Mouse (Mus musculus) urinary bladder, postnatal 25 days (tissue): ENCODE results near the gene Lpp.

Experiments
- DNase-seq: peaks from one replicate; pipeline ENCODE4 v3.0.0; 2022; ENCODE audit warnings: low spot score

The Lpp gene

GRCm38 (mm10) chr16:24471029-24471428 lies 77.7 kb downstream of the Lpp start:
- DNase-seq = no peak

DNA sequence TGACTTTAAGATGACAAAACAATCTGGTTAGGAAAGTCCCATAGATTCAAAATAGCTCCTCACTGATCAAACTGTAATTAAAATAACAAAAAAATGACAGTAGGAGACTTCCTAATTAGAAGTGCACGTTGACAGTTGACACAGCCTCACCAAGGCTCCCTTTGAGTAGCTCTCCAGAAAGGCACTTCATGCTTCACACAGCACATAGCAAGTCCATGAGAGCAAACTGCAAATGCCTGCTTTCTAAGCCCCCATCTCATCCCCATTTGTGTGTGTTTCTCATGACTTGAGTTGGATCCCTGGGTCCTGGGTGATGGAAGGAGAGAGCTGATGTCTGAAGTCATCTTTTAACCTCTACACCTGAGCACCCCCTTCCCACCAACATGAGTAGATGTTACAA lies 78.5 kb downstream of the Lpp start:
- DNase-seq = no peak

GRCm38 (mm10) chr16:24473966-24474365 lies 80.7 kb downstream of the Lpp start:
- DNase-seq = no peak

DNA sequence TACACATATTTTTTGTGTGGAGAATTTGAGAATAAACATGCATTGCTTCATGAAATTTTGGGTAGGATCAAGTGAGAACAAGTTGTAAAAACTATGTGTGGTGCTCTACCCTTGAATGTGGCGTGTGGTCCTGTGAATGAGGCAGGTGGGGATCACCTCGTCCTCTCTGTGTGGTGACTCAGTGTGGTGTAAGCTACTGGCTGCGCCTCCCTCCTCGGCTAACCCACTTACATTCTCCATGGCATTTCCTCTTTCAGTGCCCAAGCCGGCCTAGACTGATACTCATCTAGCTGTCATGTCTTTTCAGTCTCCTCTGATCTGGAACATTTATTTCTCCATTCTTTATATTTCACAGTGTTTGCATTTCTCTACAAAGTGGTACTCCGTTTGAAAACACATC lies 81.5 kb downstream of the Lpp start:
- no peak for DNase-seq

- DNase-seq = no peak
These were observed 82.1 kb downstream of the Lpp start for GRCm38 (mm10) chr16:24475305-24475947.

GRCm38 (mm10) chr16:24476911-24477401 lies 83.6 kb downstream of the Lpp start:
- no peak for DNase-seq

DNA sequence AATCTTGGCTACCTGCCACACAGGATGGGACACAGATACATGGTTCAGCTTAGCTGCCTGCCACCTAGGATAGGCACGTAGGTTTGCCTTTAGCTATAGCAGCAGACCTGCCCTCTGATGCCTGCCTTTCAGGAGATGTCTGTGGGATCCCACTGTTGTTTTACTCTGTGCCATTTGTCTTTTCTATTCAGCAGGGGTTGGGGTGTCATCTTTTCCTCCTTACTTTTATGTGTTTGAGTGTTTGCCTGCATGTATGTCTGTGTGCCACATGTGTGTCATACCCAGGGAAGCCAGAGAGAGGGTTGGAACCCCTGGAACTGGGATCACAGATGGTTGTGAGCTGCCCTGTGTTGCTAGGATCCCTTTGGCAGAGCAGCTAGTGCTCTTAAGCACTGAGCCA lies 84.7 kb downstream of the Lpp start:
- no peak for DNase-seq

- no peak for DNase-seq
These were observed 85.5 kb downstream of the Lpp start for GRCm38 (mm10) chr16:24478851-24479250.

DNA sequence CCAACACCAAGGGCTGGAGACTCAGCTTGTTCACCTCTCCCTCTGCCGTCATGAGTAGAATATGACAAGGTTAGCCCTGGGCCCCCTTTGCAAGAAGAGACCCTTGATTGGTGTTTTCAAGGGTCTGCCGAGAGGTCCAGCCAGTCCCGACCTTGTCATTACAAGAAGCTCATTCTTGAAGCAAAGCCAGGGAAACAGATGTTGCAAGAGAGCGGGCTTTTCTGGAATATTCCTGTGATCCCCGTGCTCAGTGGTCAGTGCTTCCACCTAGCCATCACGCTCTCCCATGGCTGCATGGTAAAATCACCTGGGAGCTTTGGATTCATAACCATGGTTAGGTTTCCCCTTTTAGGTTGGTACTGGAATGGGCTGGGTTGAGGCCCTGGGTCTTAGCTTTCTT lies 89.3 kb downstream of the Lpp start:
- no peak for DNase-seq

GRCm38 (mm10) chr16:24483527-24484101 lies 90.3 kb downstream of the Lpp start:
- DNase-seq = no peak

DNA sequence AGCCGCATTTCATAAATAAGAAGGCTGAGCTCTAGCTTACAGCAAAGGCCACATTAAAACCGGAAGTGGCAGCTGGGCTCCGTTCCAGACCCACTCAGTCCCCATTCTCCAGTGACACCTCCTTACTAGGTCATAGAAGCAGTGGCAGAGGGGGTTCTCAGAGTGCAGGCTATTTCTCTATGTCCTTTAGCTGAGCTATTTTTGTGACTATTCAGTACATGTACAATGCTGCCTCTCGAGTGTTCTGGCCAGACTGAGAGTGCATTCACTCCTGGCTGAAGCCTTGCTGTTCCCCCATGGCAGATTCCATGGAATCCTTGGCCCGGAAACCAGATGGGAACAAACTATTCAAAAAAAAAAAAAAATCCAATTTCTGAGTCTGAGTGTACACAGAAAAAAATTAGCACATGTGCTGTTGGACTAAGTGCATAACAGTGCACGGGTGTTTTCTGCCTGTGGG lies 94.5 kb downstream of the Lpp start:
- DNase-seq = no peak

GRCm38 (mm10) chr16:24489516-24490285 lies 96.4 kb downstream of the Lpp start:
- no peak for DNase-seq

DNA sequence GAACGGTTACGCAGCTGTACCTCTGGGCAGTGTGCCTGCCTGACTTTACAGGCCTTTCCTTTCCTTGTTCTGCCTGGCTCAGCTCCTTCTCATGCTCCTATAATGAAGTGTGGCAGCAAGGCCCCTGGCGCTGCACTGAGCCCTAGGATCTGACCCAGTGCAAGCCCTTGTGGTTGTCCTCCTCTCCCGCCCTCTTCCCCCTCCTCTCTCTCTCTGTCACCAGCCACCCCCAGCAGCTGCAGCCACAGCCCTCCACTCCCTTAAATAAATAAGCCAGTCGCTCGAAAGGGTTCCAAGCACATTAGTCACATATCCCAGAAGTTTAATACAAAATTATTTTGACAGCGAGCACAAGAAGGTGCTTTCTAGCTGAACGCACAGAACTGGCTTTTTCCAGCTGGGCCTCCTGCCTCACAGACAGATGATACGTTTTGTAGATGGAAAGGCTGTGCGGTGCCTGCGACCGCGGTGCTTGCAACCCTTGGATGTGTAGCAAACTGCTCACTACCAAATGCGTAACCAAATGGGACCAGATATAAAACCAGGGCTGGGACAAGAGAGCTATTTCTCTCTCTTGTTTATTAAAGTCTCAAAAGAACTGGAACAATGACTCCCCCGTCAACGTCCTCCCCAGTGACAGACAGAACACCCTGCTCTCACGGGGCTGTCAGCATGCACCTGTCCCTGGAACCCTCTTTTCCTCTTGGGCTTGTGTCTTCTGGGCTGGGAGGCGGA lies 97.6 kb downstream of the Lpp start:
- no peak for DNase-seq

GRCm38 (mm10) chr16:24491486-24491758 lies 98.1 kb downstream of the Lpp start:
- no peak for DNase-seq

DNA sequence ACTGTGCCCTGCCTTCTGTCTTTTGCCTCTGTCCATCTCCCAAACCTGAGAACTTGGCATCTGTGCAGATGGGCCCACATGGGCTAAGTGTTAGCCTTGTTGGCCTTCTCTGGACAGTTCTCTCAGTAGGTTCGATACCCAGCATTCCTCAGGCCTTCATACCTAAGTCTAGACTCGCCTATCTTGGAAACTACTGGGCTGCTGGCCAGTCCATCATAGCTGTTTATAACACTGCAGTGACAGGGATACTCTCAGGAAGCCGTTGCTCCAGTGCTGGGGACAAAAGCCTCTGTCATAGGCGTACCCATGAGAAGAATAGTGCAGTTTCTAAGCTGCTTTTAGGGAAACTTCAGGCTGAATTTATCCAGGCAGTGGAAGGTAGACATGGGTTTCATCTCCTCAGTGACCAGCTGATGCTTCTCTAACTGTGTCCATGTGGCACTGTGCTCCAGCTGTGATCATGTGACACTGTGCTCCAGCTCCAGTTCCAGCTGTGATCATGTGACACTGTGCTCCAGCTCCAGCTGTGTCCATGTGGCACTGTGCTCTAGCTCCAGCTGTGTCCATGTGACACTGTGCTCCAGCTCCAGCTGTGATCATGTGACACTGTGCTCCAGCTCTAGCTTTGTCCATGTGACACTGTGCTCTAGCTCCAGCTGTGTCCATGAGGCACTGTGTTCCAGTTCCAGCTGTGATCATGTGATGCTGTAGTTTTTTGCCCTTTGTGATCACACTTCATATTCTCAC lies 99.1 kb downstream of the Lpp start:
- DNase-seq = no peak

DNA sequence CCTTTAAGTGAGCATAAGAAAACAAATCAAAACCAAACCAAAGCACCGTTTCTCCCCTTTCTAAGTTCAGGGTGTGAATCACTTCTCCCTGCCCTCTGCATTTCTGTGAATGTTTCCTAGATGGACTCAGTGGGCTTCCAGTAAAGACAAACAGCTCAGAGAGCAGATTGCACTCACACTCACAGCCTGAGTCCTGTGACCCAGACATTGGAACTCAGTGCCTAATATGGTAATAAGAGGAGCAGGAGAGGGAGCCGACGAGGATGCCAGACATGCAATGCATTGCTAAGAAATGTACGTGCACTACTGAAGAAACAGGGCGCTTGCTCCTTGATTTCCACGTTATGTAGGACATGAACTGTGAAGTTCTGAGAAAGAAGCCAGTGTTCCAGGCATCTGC lies 101.2 kb downstream of the Lpp start:
- no peak for DNase-seq

DNA sequence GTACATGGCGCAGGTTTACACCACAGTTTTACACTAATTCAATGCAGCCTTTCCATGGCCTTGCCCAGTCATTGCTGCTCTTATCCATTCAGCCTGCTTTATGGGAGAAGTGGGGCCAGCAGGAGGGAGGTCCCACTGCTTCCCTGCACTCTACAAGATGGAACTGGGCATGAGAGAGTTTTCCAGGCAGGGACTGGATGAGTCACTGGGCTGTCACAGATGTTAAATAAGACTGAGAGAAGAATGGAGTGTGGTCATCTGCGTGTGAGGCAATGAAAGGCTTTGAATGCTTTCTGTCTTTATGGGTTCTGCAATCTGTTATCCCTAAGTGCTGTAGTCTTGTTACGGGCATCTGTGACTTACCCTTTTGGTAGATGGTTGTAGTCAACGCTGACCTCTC lies 102.2 kb downstream of the Lpp start:
- DNase-seq = no peak

- DNase-seq = no peak
These were observed 103.3 kb downstream of the Lpp start for GRCm38 (mm10) chr16:24496635-24497034.

DNA sequence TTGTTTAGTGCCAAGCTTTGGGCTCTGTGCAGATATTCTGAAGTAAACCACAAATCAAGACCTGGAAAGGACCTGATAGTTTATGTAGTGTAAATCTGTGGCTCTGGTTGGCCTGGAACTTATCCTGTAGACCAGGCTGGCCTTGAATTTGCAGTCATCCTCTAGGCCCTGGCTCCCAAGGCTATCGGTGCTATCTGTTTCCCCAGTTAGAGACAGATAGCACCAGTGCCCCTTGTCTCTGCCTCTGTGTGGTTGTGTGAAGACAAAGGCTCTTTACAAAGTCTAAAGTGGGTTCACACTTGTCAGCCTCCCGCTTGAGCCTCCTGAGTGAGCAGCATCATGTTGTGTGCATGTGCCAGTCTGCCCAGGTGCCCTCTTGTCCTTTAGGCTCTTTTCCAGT lies 104.1 kb downstream of the Lpp start:
- no peak for DNase-seq

DNA sequence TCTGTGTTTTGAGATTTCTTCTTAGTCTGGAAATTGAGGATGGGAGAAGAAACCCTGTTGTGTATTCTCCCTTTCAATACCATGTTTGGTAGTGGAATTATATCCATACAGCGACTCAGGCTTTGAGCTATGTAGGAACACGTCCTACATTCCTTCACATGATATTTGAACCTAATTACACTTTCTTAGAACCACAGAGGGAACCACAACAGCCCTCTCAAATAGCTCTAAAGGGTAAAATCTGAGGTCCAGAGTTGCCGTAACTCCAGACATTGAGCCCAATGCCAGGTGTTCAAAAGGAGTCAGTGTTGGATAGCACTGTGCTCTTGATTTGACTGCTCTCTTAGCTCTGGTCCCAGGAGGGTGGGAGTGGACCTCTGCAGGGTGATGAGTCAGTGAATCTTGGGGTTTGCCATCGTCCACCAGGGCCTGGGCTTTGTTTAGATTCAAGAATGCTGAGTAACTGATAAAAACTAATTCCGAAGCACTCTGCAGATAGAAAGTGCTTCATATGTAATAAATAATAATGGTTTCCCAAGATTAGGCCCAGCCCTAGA lies 104.9 kb downstream of the Lpp start:
- no peak for DNase-seq

- DNase-seq = no peak
These were observed 107.9 kb downstream of the Lpp start for GRCm38 (mm10) chr16:24501197-24501596.
